Mouse (Mus musculus): Measurements from ENCODE around the gene Il2ra. TPM values are rescaled to one million over a fixed set of nuclear protein-coding genes. Genes with fewer than 3 reads are reported as not detected.

The Il2ra gene
- total RNA-seq, 2 experiments from 2014 or later: 0.09 to 0.15 TPM

DNA sequence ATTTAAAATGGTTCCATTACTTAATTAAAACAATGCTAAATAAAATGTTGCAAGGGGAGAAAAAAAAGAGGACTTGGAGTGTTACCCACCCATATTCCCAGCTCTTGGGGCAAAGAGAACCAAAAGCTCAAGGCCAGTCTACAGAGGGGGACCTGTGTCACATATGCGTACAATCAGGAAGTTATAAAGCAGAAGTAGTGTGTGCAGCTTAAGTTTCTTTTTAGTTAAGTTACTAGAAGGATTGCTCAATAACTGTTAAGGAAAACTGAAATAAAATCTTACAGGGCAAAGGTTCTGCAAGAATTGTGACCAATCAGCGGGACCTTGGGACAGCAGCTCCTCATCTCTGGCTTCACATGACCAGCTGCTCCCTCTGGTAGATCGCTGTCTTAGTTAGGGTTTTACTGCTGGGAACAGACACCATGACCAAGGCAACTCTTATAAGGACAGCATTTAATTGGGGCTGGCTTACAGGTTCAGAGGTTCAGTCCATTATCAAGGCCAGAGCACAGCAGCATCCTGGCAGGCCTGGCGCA is 97.0 kb downstream of the Il2ra start:
- DNase-seq (ENCODE audit: low spot score in 2 of 2): no peak
- intact Hi-C loops (cut with DNase I): no loop called here

Other genes starting within 250 kb of the Il2ra start
- gene Pfkfb3, start 88.7 kb upstream of the Il2ra start, total RNA-seq (2021): 10 to 100 TPM; 25.0 to 32.4 TPM
- 10 to 100 TPM; 79.2 to 82.2 TPM for gene Rbm17, start 38.7 kb upstream of the Il2ra start, total RNA-seq (2021)
- not detected for gene Gm17490, start 16.5 kb upstream of the Il2ra start, total RNA-seq (2021)
- gene Il15ra, start 62.5 kb downstream of the Il2ra start, total RNA-seq (2021): 1 to 10 TPM; 4.7 to 9.4 TPM
- gene Fbh1, start 134.8 kb downstream of the Il2ra start, total RNA-seq (2021): 100 to 1,000 TPM; 108 to 121 TPM
- gene Ankrd16, start 135.1 kb downstream of the Il2ra start, total RNA-seq (2021): 10 to 100 TPM; 56.6 to 72.9 TPM